Mouse (Mus musculus) limb, embryonic 11.5 days (tissue): Measurements from ENCODE around the gene Pdzd7. TPM values are rescaled to one million over a fixed set of nuclear protein-coding genes. Genes with fewer than 3 reads are reported as not detected.

Source experiments
- ATAC-seq: fragments of 200-750 bp; cut with Nextera tagmentation; 2 replicates; pipeline ENCODE4 v1.8.0; 2017; ENCODE audit warnings: low read depth; ENCODE audit not compliant: insufficient number of reproducible peaks, low FRiP score, low TSS enrichment
- DNase-seq: peaks from one replicate; pipeline ENCODE4 v3.0.0-alpha.2; 2015; ENCODE audit warnings: low spot score
- H3K27ac ChIP-seq: fragments of 300-500 bp; sonication (generic); replicated peaks from 2 replicates; pipeline ENCODE4 v1.5.1; 2014; ENCODE audit warnings: low read depth, mild to moderate bottlenecking, low read length
- H3K27me3 ChIP-seq: fragments of 300-500 bp; sonication (generic); 2 replicates; pipeline ENCODE4 v1.6.1; 2014; ENCODE audit warnings: mild to moderate bottlenecking, low read length, mixed read lengths; ENCODE audit not compliant: control insufficient read depth, insufficient read depth
- H3K36me3 ChIP-seq: fragments of 300-500 bp; sonication (generic); 2 replicates; pipeline ENCODE4 v1.6.1; 2014; ENCODE audit warnings: mild to moderate bottlenecking, low read length, moderate library complexity, mixed read lengths; ENCODE audit not compliant: control insufficient read depth, insufficient read depth
- H3K4me1 ChIP-seq: fragments of 300-500 bp; sonication (generic); 2 replicates; pipeline ENCODE4 v1.6.1; 2014; ENCODE audit warnings: low read length, mixed read lengths; ENCODE audit not compliant: control insufficient read depth, insufficient read depth
- H3K4me2 ChIP-seq: fragments of 300-500 bp; sonication (generic); 2 replicates; pipeline ENCODE4 v1.6.1; 2014; ENCODE audit warnings: low read depth, mild to moderate bottlenecking, moderate library complexity; ENCODE audit not compliant: severe bottlenecking
- H3K4me3 ChIP-seq: fragments of 300-500 bp; sonication (generic); 2 replicates; pipeline ENCODE4 v1.5.1; 2014; ENCODE audit warnings: low read depth, low read length
- H3K9ac ChIP-seq: fragments of 300-500 bp; sonication (generic); 2 replicates; pipeline ENCODE4 v1.6.1; 2014; ENCODE audit warnings: mild to moderate bottlenecking, low read length
- H3K9me3 ChIP-seq: fragments of 300-500 bp; sonication (generic); 2 replicates; pipeline ENCODE4 v1.6.1; 2016; ENCODE audit warnings: low read length; ENCODE audit not compliant: control insufficient read depth
- WGBS: fragments of 180-500 bp; shearing (Covaris S2); extraction: QIAGEN DNeasy Blood & Tissue Kit; methylation state at CpG from one replicate; pipeline ENCODE4 v1.1.7; 2014; 5-methylcytosine and 5-hydroxymethylcytosine counted together
- polyA plus RNA-seq: library from polyadenylated mRNA; unstranded; fragments of >200 nt; fragmentation: Nextera tagmentation; extraction: Ambion mirVana; gene quantifications from 2 replicates; pipeline ENCODE4 v1.2.1, GENCODE M21; 2014

Gene Pdzd7
- polyA plus RNA-seq, 1 experiment from 2014 or later: 0.21 TPM

DNA sequence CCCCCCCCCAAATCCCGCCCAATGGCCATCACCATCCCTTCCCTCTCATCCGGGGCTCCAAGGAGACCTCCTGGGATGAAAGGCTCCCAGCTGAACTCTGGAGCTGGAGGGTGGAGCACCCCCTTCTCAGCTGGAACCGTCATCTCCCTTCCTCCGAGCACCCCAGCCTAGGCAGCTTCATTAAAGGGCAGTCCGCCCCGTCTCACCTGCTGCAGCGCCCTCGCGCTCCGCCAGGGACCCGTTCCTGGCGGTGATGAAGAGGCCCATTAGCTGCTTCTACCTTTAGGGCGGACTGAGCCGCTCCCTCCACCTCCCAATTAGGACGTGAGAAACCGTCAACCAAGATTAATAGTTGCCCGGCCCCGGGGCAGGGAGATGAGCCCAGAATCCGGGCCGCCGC lies 19.7 kb upstream of the Pdzd7 start:
- Histone ChIP-seq H3K27me3 (peaks cover 43% of the 10 kb centered on the region), H3K4me1 (no peaks in the 10 kb centered on the region), H3K9ac (no peak overlapping the region), H3K4me2 (no peak overlapping the region), H3K36me3 (no peaks in the 10 kb centered on the region), H3K27ac (no peak overlapping the region), H3K4me3 (no peak overlapping the region), H3K9me3 (no peaks in the 10 kb centered on the region)
- ATAC-seq: no peak
- no peak for DNase-seq
- 2% methylated on average over 21 of the region's 21 CpGs for WGBS

- Histone ChIP-seq H3K27ac (no peak overlapping the region), H3K36me3 (no peaks in the 10 kb centered on the region), H3K9ac (no peak overlapping the region), H3K4me1 (peaks cover 4% of the 10 kb centered on the region; the same call in 1 of the 2 replicates), H3K4me3 (no peak overlapping the region), H3K9me3 (no peaks in the 10 kb centered on the region), H3K27me3 (peaks cover 43% of the 10 kb centered on the region), H3K4me2 (no peak overlapping the region)
- ATAC-seq (no peak), DNase-seq (peak; percentile 71)
- 47% methylated on average over 20 of the region's 20 CpGs for WGBS
These were observed 18.2 kb upstream of the Pdzd7 start for GRCm38 (mm10) chr19:45063565-45064292.

DNA sequence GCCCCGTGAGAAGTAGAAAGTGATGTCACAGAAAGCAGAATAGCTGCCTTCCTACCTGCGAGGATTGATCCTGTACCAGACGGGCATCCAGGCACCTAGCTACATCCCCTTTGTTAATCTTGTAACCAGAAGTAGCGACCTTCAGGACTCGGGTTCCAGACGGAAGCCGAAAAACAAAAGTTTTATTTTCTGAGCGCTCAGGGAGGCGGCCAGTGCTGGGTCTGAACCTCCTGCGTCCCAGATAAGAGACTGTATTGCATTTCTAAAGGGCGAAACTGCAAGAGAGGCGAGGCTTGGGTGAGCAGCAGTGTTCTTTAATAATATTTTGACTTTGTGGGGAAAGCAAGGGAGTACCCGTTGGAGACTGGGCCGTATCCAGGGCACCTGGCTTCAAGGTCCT lies 13.3 kb upstream of the Pdzd7 start:
- H3K27me3 ChIP-seq: peaks cover 2% of the 10 kb centered on the region

DNA sequence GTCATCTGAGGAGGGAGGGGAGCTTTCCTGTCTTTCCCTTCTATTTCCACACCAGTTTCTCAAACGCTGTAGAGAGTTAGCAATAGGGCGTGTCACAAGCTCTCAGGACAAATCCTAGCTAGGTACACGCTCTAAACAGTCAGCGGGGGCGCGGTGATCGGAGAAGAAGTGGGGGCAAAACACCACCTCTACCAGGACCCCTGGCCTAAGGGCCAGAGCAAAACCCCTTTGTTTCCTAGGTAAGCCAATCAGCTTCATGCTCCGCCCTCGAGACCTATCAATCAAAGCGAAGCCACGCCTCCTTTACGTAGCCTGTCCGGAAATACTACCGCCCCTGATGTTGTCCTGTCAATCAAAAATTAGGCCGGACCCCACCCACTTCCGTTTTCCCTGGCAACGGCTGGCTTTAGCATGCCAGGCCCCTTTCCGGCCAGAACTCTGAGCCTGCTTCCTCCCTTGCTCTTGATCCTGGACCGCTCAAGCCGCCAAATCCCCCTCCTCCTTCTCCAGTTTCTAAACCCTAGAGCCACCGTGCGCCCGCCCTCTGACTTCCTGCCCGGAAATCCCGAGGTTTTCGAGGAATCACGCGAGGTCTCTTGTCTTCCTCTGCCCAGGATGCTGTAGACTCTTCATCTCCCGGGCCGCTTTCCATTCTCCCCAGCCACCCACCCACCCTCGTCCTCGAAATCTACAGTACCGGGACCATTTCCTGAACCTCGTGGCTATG lies 12.8 kb upstream of the Pdzd7 start:
- Histone ChIP-seq H3K4me2 (peak overlapping the region; percentile 86), H3K4me1 (peaks cover 12% of the 10 kb centered on the region), H3K9me3 (no peaks in the 10 kb centered on the region), H3K9ac (peak overlapping the region; percentile 85), H3K27me3 (no peaks in the 10 kb centered on the region), H3K27ac (peak overlapping the region; percentile 97), H3K4me3 (peak overlapping the region; percentile 44), H3K36me3 (peaks cover 4% of the 10 kb centered on the region; the same call in 1 of the 2 replicates)
- under 1% methylated on average over 34 of the region's 34 CpGs for WGBS
- ATAC-seq (peak; percentile 96), DNase-seq (peak; percentile 99)

More for the DNA sequence above, 13.3 kb upstream of the Pdzd7 start:
- peaks cover 12% of the 10 kb centered on the region for H3K4me1 ChIP-seq
- H3K4me2 ChIP-seq: peak overlapping the region; percentile 86
- DNase-seq: no peak
- H3K9me3 ChIP-seq: no peaks in the 10 kb centered on the region
- 1% methylated on average over 14 of the region's 14 CpGs for WGBS
- ATAC-seq: no peak
- H3K9ac ChIP-seq: peak overlapping the region; percentile 85
- peak overlapping the region; percentile 44 for H3K4me3 ChIP-seq
- H3K27ac ChIP-seq: peak overlapping the region; percentile 97
- H3K36me3 ChIP-seq: peaks cover 4% of the 10 kb centered on the region; the same call in 1 of the 2 replicates

- Histone ChIP-seq H3K9me3 (no peaks in the 10 kb centered on the region), H3K4me3 (peak overlapping the region; percentile 32), H3K4me2 (peak overlapping the region; percentile 86), H3K27ac (peak overlapping the region; percentile 97), H3K9ac (peak overlapping the region; percentile 78), H3K4me1 (peaks cover 12% of the 10 kb centered on the region), H3K27me3 (no peaks in the 10 kb centered on the region), H3K36me3 (peaks cover 4% of the 10 kb centered on the region; the same call in 1 of the 2 replicates)
- WGBS: 48% methylated on average over 7 of the region's 7 CpGs
- ATAC-seq (no peak), DNase-seq (no peak)
These were observed 12.2 kb upstream of the Pdzd7 start for GRCm38 (mm10) chr19:45057724-45058112.

- Histone ChIP-seq H3K9me3 (no peaks in the 10 kb centered on the region), H3K27ac (peak overlapping the region; percentile 97; the same call in 1 of the 2 replicates), H3K4me1 (peaks cover 12% of the 10 kb centered on the region), H3K9ac (peak overlapping the region; percentile 78), H3K4me3 (peak overlapping the region; percentile 32; the same call in 1 of the 2 replicates), H3K27me3 (no peaks in the 10 kb centered on the region), H3K36me3 (peaks cover 4% of the 10 kb centered on the region; the same call in 1 of the 2 replicates), H3K4me2 (peak overlapping the region; percentile 86)
- no peak for ATAC-seq
- DNase-seq: no peak
- 83% methylated on average over 7 of the region's 7 CpGs for WGBS
These were observed 11.6 kb upstream of the Pdzd7 start for GRCm38 (mm10) chr19:45056908-45057698.

- WGBS: 57% methylated on average over 4 of the region's 4 CpGs
- peaks cover 12% of the 10 kb centered on the region for H3K4me1 ChIP-seq
- no peaks in the 10 kb centered on the region for H3K9me3 ChIP-seq
- H3K27ac ChIP-seq: no peak overlapping the region
- H3K4me2 ChIP-seq: no peak overlapping the region
- peaks cover 4% of the 10 kb centered on the region; the same call in 1 of the 2 replicates for H3K36me3 ChIP-seq
- H3K9ac ChIP-seq: no peak overlapping the region; the same call in 1 of the 2 replicates
- no peak overlapping the region for H3K4me3 ChIP-seq
- H3K27me3 ChIP-seq: no peaks in the 10 kb centered on the region
- ATAC-seq (no peak), DNase-seq (no peak)
These were observed 10.8 kb upstream of the Pdzd7 start for GRCm38 (mm10) chr19:45056364-45056763.
